Mouse (Mus musculus) liver, adult (tissue): Measurements from ENCODE around the gene Actr5.

Source experiments
- GATA4 ChIP-seq: IDR thresholded peaks from 2 replicates; pipeline ENCODE4 v1.6.1; 2014; ENCODE audit warnings: mild to moderate bottlenecking, low read length; ENCODE audit not compliant: insufficient replicate concordance

The Actr5 gene

GRCm38 (mm10) chr2:158631873-158632272, 7.2 kb downstream of the Actr5 start:
- TF ChIP-seq GATA4, result no peak

DNA sequence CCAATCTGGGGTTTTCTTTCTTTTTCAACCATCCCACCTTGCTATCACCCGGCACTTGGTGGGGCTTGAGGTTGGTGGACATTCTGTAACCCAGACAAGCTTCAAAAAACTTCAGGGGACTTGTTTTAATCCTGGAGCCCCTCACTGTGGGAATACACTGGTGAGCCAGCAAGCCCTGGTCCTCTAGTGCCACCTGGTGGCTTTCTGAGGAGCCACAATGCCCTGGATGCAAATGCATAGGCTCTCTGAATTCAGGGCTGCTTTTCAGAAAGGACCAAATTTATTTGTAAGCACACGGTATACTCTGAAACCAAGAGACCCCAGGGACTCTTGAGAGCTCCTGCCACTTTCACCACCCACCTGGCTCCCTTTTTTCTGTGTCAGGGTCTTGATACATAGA, 17.2 kb downstream of the Actr5 start:
- no peak for TF ChIP-seq GATA4

DNA sequence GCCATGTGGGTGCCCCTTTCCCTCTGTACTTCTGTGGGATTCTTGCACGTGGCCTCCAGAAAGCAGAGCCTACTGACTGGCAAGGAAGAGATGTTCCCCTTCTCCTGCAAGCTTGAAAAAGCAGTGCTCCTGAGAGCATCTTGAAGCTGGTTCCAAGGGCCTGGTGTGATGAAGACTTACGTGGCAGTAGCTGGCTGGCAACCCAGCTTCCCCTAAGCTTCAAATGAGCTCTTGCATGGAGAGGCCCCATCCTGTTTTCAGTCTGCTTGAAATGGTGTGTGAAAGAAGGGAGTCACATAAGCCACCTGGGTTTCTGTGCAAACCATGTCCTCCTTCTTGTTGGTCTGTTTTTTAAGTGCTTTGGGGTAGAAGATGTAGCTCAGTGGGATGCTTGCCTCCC, 17.9 kb downstream of the Actr5 start:
- no peak for TF ChIP-seq GATA4

DNA sequence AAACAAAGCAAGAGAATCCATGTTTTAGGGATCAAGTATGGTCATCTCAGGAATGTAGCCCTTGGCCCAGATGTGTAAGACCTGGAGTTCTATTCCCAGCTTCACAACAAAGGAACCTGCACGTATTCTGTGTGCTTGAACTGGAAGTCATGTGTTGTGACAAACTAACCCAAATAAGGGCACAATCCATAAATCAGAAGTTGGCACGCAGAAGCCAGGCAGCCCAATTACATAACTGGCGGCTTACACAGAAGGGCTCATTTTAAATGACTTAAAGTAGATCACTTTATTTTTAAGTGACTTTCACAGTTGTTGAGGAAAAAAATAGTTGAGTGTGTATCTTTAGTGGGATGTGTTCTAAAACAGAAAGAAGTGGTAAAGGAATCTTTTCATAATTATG, 19.1 kb downstream of the Actr5 start:
- no peak for TF ChIP-seq GATA4

DNA sequence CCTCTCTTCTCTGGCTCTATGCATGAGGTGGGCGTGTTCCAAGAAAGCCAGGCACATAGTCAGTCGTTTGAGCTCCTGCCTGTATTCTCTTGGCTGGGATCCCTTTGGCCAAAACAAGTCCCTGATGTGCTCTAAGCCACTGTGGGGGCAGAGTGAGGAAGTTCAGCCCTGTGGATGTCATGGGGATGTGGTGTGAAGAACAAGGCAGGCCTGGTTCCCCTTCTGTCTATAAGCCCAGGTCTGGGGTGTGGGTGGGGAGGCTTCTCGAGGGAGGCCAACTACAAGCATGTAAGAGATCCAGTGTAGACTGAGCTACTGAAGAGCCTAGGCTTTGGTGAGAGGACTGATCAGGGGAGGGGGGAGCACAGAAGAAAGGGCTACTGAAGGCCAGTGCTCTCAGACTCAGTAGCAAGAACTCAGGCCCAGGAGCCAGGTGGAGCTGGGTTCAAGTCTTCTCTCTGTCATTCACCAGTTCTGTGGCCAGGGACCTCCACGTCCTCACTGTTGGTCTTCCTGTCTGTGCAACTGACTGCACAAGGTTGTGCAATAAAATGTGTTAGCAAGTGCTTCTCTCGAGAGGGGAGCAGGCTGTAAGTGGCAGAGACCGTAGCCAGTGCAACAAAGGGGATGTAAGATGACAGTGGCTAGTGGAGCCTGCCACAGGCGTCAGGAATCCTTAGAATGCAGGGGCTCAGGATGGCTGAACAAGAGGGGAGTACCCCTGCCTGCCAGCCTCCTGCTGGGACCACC, 26.6 kb downstream of the Actr5 start:
- no peak for TF ChIP-seq GATA4

DNA sequence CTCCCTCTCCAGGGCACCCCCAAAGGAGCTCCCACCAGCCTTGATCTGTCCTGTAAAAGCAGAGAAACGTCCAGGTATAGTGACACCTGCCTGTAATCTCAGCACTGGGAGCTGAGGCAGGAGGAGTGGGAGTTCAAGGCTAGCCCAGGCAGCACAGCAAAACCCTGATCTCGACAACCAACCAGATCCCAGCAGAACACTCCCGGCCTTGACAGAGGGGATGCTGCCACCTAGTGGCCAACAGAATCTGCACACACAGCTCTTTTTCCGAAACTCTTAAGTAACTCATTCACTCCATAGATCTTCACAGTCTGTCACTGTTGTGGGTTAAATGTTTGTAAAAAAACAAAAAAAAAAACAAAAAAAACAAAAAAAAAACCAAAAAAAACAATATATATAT, 28.3 kb downstream of the Actr5 start:
- TF ChIP-seq GATA4, result no peak

DNA sequence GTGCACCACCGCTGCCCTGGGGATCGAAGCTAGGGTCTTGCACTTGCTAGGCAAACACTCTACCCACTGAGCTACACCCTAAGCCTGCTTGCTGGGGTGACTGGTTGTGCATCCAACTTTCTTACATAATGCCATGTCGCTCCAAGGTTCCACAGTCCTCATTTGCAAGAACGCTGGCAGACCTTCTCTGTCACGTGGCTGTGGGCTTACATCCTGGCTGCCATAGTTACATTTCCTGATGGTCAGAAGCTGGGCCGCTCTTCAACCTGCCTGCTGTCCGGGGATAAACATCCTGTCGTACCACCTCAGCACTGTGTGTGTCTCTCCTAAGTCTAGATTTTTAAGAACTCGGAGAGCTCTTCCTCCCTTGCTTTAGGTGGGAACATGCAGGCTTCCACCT, 30.0 kb downstream of the Actr5 start:
- TF ChIP-seq GATA4, result no peak

GRCm38 (mm10) chr2:158655806-158656205, 31.1 kb downstream of the Actr5 start:
- TF ChIP-seq GATA4, result no peak

DNA sequence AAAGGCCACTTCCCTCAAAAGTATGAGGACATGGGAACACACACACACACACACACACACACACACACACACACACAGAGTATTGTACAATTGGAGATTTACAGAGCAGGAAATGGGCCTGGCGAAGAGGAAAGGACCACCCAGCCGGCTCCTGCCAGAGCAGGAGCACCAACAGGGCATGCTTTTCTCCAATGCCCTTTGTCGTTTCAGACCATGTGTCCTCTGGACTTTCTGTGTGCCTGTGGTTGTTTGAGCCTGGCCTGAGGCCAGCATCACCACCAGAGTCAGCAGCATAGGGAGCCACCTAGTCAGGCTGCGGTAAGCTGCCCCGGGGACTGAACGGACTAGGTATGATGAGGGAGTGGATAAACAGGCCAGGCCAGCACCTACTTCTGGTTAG, 34.1 kb downstream of the Actr5 start:
- TF ChIP-seq GATA4, result 0 out of 2 replicates have a peak, but pooled peaks have one; percentile 15

- no peak for TF ChIP-seq GATA4
Observed at GRCm38 (mm10) chr2:158659346-158659745, 34.7 kb downstream of the Actr5 start.

DNA sequence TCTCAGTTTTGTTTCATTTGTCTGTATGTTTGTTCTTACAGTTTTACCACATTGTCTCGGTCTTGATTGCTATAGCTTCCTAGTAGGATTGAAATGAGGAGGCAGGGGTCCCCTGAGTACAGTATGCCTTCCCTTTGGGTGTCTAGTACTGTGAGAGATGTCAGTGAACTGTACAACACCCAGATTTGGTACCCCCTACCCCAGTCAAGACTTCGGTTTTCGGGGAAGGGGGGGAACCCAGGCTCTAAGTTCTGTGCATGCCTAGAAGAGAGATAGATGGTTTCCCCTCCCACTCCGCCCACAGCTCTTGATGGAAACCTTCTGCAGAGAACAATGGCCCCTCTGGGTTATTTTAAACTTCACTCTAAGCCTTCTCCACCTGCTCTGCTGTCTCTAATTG, 40.4 kb downstream of the Actr5 start, which contains the start of gene Ppp1r16b:
Gene Ppp1r16b, plus strand, starts transcription at position 301 of the 400 bp plus-strand sequence.
- TF ChIP-seq GATA4, result no peak

GRCm38 (mm10) chr2:158666071-158666800, 41.5 kb downstream of the Actr5 start:
- no peak for TF ChIP-seq GATA4

DNA sequence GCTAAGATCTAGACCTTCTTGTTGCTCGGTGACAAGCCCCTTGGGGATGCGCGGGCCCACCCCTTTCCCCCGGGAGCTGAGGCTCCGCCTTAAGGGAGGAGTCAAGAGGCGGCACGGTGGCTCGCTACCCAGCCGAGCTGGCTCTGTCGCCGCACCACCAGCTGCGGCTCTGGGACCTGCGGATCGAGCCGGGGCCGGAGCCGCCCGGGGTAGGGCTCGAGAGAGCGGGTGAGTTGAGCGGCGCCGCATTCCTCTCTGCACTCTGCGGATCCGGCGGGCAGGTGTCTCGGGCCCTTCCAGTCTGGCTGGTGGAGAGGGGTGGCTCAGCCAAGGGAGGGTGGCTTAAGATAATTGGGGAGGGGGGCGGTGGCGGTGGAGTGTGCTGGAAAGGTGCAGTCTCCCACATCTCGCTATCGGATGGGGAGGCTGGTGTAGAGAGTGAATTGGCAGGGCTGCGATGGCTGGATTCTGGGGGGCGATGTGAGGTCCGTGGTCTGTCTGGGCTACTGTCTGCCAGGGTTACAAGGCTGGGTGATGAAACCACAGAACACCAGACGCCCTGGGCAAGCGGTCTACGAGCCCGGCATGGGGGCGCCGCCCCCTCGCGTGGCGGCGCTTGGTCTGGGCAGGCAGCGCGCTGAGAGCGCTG, 42.5 kb downstream of the Actr5 start:
- no peak for TF ChIP-seq GATA4

- no peak; the same call in 1 of the 2 replicates for TF ChIP-seq GATA4
Observed at GRCm38 (mm10) chr2:158667671-158668432, 43.2 kb downstream of the Actr5 start.

- TF ChIP-seq GATA4, result no peak
Observed at GRCm38 (mm10) chr2:158668433-158669010, 43.8 kb downstream of the Actr5 start.
